Mouse (Mus musculus) activated CD4-positive, CD25-positive, alpha-beta regulatory T cell, adult 4 months (primary cell): Measurements from ENCODE around the gene Gm20388. TPM values are rescaled to one million over a fixed set of nuclear protein-coding genes. Genes with fewer than 3 reads are reported as not detected.

ENCODE experiments used
- ATAC-seq: one replicate; pipeline ENCODE4 v1.8.0; 2017
- polyA plus RNA-seq, 2 experiments: library from polyadenylated mRNA; unstranded; fragments of 100-300 nt; shearing (Covaris generic); gene quantifications; one replicate each; pipeline ENCODE4 v1.2.1; 2017

Gm20388 gene
- polyA plus RNA-seq, 2 experiments from 2014 or later: 9.9 to 12.3 TPM

DNA sequence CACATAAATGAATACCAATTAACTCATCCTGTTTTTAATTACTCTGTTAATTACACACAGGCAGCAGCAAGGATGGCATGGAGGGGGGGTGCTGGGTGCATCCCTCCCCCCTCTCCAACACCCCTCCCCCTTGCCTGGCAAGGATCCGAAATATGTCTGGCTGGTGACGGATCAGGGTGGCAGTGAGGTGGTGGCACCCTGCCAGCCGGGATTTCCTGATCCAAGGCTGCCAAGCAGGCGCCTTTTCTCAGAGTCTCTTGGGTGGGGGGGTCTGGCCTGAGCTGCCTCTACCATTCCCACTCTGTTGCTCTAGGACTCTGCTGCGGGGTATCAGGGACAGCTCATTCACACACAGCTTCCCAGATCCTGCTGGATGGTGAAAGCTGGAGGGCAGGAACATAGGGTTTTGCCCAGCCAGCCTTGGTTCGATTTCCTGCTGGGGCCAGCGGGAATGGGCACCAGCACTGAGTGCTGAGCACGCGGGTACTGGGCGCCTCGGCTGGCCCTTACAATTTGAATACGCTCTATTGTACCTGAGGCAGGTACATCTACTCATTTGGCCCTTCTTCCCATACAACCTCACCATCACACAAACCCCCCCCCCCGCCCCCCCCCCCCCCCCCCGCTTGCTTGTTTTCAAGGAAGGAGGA, 2755.2 kb downstream of the Gm20388 start:
- no peak for ATAC-seq

- no peak for ATAC-seq
Measured at GRCm38 (mm10) chr8:122666338-122666764, 2755.7 kb downstream of the Gm20388 start.

DNA sequence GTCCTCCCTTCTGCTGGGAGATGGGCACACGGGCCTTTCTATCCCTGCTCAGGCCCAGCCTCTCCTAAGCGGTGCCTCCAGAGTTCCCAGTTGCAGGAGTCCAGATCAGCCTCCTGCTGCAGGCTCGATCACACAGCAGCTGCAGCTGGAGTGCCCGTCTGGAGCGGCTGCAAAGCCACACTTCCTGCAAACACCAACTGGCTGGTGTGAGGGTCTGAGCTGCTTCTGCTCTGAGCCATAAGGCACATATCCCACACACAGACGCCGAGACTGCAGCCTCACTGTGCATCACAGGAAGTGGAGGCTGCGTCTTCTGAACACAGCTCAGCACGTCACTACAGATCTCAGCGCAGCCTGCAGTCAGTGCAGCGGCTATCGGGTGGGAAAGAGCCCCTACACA, 2756.2 kb downstream of the Gm20388 start:
- ATAC-seq: peak; percentile 32

GRCm38 (mm10) chr8:122667854-122668253, 2757.2 kb downstream of the Gm20388 start:
- no peak for ATAC-seq

DNA sequence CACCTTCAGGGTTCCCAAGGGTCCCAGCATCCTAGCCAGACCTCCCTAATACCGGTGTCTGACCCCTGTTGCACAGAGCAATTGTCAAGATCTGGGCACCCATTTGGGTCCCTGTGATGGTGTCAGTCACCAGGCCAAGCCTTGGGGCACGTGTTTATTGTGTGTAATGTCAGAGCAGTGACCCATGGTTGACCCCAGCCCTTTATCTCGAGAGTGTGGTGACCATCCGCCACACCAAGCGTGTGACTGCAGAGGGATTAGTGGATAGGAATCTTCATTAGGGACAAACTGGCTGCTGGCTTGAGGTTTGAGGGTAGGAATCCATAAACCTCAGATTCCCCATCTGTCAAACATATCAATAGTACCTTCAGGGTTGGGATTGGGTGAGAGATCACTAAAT, 2758.7 kb downstream of the Gm20388 start:
- no peak for ATAC-seq

- ATAC-seq: no peak
Measured at GRCm38 (mm10) chr8:122670001-122670400, 2759.4 kb downstream of the Gm20388 start.

- ATAC-seq: no peak
Measured at GRCm38 (mm10) chr8:122670718-122671117, 2760.1 kb downstream of the Gm20388 start.

- no peak for ATAC-seq
Measured at GRCm38 (mm10) chr8:122671894-122672293, 2761.3 kb downstream of the Gm20388 start.

GRCm38 (mm10) chr8:122673989-122674388, 2763.3 kb downstream of the Gm20388 start:
- no peak for ATAC-seq

DNA sequence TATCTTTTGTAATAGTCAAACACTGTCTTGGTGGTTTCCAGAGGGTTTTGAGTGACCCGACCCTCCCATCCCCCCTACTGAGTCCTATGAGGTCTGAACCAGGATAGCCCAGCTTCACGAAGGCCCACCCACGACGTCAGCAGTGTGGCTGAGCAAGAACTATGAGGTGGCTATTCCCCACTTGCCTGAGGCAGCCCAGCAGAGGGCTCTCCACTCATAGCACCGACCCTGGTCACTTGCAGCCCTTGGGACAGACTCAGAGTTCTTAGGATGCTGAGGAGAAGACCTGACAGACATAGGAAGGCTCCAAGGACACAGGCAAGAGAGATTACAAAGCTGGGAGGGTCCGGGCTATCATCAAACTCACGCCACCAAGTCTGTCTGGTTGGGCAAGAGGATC, 2764.4 kb downstream of the Gm20388 start:
- ATAC-seq: no peak

DNA sequence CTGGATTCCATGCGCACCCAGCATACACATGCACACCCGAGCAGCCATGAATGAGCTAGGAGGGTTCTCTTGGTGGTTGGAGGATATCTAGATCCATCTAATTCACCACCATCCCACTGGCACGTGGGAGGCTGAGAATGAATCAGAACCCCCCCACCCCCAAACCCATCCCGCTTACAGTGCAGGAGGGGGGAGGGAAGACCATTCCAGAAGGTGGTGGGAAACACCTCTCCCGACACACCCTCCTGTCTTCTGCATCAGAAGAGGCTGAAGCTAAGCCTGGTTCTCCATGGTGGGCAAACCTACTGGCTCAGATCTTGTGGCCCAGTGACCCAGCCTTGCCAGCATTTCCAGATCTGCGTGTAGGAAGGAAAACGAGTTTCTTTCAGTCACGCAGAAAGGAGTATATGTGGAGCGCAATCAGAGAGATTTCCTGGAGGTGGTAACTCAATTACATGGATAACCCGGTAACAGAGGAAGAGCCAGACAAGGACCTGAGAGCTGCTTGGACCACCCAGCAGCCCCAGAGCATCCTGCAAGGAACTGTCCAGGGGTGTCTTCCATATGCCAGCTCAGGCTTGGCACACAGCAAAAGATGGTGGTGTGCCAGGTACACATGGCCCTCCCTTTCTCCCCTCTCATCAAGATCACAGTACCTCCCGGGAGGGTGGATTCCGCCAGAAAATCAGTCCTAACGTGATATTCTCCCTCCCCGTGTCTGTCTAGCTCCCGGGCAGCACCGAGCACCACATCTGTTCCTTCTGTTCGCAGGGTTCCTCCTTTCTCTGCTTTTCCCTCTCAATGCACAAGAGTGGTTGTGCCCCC, 2765.2 kb downstream of the Gm20388 start:
- no peak for ATAC-seq

DNA sequence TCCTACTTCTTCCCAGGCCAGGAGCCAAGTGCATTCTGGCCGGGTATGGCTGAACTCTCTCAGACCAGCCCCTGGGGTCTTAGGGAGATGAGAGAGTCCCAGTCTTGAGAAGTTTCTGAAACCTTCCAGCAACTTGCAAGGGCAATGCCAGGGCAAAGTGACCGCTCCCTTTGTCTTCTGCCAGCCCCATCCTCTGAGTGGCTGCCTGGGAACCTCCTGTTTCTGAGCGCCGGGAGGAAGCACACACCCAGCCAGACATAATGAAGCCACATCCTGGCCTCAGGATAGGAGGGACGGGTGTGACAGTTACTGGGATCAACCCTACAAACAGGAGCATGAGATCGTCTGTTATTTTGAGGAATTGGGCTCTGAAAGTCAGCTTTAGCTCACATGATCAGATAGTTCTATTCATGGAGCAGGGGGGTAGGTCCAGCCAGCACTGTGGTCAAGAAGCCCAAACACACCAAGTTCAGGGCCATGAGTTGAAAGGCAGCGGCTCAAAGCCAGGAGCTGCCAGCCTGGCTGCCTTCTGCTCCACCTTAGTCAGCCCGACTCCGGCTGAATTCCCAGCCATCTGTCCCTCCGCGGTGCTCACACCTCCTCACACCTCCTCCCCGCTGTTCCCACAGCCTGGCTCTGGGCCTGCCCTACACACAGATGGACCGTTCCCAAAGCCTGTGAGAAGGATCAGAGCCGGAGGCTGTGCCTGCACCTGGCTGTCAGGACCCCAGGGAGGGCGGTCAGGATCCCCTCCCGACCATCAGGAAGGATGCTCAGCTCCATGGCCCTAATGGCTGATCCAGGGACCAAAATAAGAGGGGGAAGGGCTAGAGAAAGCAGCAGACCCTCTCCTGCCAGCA, 2766.2 kb downstream of the Gm20388 start:
- no peak for ATAC-seq

DNA sequence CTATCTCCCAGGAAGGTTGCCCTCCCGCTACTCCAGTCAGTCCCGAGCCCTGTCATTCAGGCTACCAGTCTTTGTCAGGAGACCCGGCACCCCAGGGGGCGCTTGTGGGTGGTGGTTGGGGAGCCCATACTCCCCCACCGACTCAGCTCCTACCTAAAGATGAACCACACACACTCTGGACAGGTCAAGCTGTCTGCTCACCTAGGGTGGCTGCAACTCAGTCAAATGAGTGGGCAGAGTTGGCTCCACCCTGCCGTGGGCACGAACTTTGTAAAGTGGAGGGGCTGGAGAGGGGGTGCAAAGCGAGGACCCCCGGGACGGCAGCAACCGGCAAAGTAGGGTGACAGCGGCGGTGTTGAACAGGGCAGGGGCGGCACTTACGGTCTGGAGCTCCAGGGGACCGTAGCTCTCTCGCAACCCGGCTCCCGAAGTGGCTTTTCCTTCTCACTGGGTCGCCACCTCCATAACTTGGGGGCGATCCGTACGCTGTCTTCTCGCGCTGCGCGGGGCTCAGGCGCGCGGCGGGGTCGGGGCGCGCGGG, 2766.9 kb downstream of the Gm20388 start:
- ATAC-seq: no peak

DNA sequence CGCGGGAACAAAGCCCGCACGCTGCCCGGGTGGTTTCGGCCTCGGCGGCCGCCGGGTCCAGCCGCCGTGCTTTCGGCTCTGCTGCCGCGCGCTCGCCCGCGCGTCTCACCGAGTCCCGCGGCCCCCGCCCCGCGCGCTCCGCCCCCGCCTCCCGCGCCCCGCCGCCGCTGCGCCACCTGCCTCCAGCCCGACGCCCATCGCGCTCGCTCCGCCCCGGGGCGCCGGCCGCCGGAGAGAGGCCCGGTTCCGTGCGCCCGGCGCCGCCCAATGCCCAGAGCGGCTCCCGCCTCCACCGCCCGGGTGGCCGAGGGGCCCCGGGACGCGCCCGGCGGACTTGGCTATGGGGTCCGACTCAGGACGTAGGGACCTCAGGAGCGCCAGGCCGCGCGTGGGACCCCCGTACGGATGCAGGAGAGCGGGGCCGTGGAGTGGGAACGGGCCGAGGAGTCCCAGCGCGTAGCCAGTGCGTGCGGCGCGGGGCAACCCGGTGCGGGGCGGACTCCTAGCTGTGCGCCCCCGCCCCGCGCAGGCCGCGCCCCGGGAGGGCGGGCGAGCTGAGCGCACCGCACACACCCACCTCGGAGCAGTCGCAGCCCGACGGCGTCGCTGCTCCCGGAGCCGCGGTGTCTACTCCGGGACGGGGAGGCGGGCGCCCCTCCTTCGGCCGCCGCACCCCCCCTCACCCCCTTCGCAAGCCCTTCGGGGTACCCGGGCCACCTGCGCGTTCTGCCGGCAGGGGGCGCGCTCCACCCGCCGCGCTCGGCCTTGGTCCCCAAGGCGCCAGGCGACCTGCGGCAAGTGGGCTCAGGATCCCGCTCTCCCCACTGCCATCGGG, 2767.6 kb downstream of the Gm20388 start:
- ATAC-seq: no peak

- ATAC-seq: no peak
Measured at GRCm38 (mm10) chr8:122678896-122679210, 2768.2 kb downstream of the Gm20388 start.

GRCm38 (mm10) chr8:122679325-122679920, 2768.8 kb downstream of the Gm20388 start:
- ATAC-seq: no peak

DNA sequence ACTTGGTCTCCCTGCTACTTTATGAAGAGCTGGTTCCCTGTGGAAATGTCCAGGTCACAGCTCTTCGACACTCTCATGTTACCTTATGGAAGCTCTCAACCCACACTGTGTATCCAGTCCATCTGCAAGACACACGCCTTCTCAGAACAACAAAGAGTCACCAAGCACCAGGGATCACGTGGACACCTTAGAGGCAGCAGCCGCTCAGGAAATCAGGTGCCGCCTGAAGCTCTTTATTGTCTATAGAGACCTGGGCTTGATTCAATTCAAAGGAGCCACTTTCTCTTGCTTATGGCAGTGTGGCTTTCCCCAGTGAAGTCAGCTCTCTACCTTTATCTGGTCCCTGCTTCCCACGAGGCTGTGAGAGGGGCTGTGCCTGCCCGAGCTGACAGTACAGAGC, 2769.5 kb downstream of the Gm20388 start:
- no peak for ATAC-seq

DNA sequence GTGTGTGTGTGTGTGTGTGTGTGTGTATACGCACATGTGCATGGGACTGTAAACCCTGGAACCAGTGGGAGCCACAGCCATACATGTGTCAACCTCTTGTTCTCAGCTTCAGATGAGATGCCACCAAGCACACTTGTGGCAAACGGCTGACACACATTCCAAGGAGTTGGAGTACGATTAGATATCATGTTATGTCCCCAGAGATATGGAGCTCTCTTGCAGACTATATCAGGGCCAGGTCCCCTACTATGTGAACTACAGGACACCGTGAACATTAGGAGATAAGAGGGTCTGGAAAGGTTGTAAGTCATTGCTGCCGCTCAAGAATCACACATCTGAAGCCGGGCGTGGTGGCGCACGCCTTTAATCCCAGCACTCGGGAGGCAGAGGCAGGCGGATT, 2772.2 kb downstream of the Gm20388 start:
- no peak for ATAC-seq

- no peak for ATAC-seq
Measured at GRCm38 (mm10) chr8:122685097-122685861, 2774.6 kb downstream of the Gm20388 start.

GRCm38 (mm10) chr8:122686879-122687278, 2776.2 kb downstream of the Gm20388 start:
- ATAC-seq: no peak

DNA sequence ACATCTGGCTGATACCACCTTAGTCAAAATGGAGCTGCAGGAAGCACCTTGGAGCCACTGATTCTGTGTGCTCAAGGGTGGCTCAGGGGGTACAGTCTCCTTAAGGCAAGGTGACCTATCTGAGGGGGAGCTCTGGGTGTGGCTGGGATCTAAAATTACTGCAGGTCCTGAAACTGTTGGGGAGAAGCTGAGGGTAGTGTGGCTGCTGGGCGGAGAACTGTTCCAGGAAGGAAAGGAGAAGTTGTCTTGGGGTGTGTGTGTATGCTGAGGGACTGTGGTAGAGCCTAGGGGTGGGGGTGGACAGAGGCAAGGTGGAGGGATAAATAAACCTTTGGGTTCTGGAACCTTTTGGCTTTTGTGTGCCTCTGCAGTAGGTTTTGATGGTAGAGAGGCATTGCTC, 2778.7 kb downstream of the Gm20388 start:
- ATAC-seq: no peak
